Mouse (Mus musculus): ENCODE results near the gene Rnf227. TPM values are rescaled to one million over a fixed set of nuclear protein-coding genes. Genes with fewer than 3 reads are reported as not detected.
"Not testable (repeated sequence)": the region's sequence is repeated elsewhere in the genome, so short reads cannot be mapped to it uniquely, and the experiment has no call there.

Gene Rnf227
- polyA plus RNA-seq (2015; fragmentation: Nextera tagmentation; extraction: Ambion mirVana), result 6.6 and 7.3 TPM in 2 replicates

GRCm38 (mm10) chr11:69340161-69341131 lies at the start of gene Rnf227:
Rnf227 (plus strand) TSS chr11:69340461.
- no peak within 1 kb of the TSS for H3K27ac ChIP-seq
- peak within 1 kb of the TSS; percentile 90 for H3K4me2 ChIP-seq
- peak; percentile 82 for ATAC-seq (replicated peaks; ENCODE audit: insufficient number of reproducible peaks, insufficient read depth, low FRiP score, low read depth)
- peaks cover 14% of the 10 kb centered on the region for H3K36me3 ChIP-seq
- peak within 1 kb of the TSS; percentile 64 for H3K9ac ChIP-seq
- H3K4me1 ChIP-seq (replicated peaks), result peaks cover 15% of the 10 kb centered on the region
- H3K27me3 ChIP-seq, result peaks cover 6% of the 10 kb centered on the region; the same call in 1 of the 2 replicates
- peak within 1 kb of the TSS; percentile 63 for H3K4me3 ChIP-seq
- 2% methylated on average over 99 of the region's 99 CpGs for WGBS
- no peaks in the 10 kb centered on the region for H3K9me3 ChIP-seq (replicated peaks)

DNA sequence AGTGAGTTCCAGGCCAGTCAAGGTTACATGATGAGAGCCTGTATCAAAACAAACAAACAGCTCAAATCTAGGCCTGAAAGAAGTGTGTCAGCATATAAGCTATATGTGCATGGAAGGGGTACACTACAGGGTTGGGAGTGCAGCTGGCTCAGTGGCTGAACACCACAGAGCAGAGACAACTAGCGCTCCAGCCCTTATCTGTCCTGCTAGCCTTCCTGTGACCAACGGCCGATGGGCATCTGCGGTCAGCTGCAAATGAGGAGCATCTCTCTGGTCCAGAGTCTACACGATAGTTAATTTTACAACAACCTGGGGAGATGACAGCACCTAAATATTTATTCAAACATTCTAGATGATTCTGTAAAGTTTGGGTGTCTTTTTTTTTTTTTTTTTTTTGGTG lies 49.1 kb upstream of the Rnf227 start:
- Histone ChIP-seq H3K27ac (no peak overlapping the region), H3K4me1 (replicated peaks) (no peaks in the 10 kb centered on the region), H3K9me3 (replicated peaks) (no peaks in the 10 kb centered on the region), H3K4me3 (no peak overlapping the region), H3K4me2 (no peak overlapping the region), H3K36me3 (no peaks in the 10 kb centered on the region), H3K9ac (no peak overlapping the region), H3K27me3 (no peaks in the 10 kb centered on the region)
- ATAC-seq (replicated peaks; ENCODE audit: insufficient number of reproducible peaks, insufficient read depth, low FRiP score, low read depth), result no peak
- WGBS, result 77% methylated on average over 5 of the region's 5 CpGs

DNA sequence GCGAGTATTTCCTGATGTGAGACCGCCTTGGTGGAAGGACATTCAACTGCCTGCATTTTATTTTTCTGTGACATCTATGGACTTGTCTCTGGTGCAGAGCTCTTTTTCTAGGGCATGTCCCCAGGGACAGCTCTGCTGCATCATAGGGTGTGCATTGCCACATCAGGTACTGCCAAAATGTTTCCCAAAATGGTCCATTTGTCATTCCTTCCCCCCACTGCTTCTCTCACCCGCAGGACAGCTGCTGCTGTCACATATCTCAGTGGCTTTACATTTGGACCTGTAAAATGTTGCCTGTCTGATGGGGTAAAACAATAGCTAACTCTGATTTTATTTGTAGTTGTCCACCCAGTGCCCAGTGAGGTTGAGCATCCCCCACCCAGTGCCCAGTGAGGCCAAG lies 45.0 kb upstream of the Rnf227 start:
- Histone ChIP-seq H3K4me3 (no peak overlapping the region), H3K9me3 (replicated peaks) (no peaks in the 10 kb centered on the region), H3K27me3 (no peaks in the 10 kb centered on the region), H3K9ac (no peak overlapping the region), H3K36me3 (0 out of 2 replicates have a peak, but pooled peaks cover 5% of the 10 kb centered on the region), H3K4me1 (replicated peaks) (no peaks in the 10 kb centered on the region), H3K27ac (no peak overlapping the region), H3K4me2 (no peak overlapping the region)
- WGBS, result 84% methylated on average over 3 of the region's 3 CpGs
- ATAC-seq (replicated peaks; ENCODE audit: insufficient number of reproducible peaks, insufficient read depth, low FRiP score, low read depth), result no peak

- Histone ChIP-seq H3K27me3 (no peaks in the 10 kb centered on the region), H3K9me3 (replicated peaks) (no peaks in the 10 kb centered on the region), H3K4me2 (no peak overlapping the region), H3K27ac (no peak overlapping the region), H3K9ac (no peak overlapping the region), H3K4me1 (replicated peaks) (no peaks in the 10 kb centered on the region), H3K36me3 (peaks cover 13% of the 10 kb centered on the region), H3K4me3 (no peak overlapping the region)
- 70% methylated on average over 2 of the region's 2 CpGs for WGBS
- ATAC-seq (replicated peaks; ENCODE audit: insufficient number of reproducible peaks, insufficient read depth, low FRiP score, low read depth), result no peak
These were observed 42.5 kb upstream of the Rnf227 start for GRCm38 (mm10) chr11:69297799-69298198.

GRCm38 (mm10) chr11:69298231-69298630 lies 42.0 kb upstream of the Rnf227 start:
- WGBS, result 62% methylated on average over 7 of the region's 7 CpGs
- Histone ChIP-seq H3K4me2 (no peak overlapping the region), H3K27ac (no peak overlapping the region), H3K4me3 (no peak overlapping the region), H3K4me1 (replicated peaks) (no peaks in the 10 kb centered on the region), H3K9ac (no peak overlapping the region), H3K9me3 (replicated peaks) (no peaks in the 10 kb centered on the region), H3K27me3 (no peaks in the 10 kb centered on the region), H3K36me3 (peaks cover 16% of the 10 kb centered on the region)
- ATAC-seq (replicated peaks; ENCODE audit: insufficient number of reproducible peaks, insufficient read depth, low FRiP score, low read depth), result no peak

GRCm38 (mm10) chr11:69302817-69303216 lies 37.4 kb upstream of the Rnf227 start:
- no peak for ATAC-seq (replicated peaks; ENCODE audit: insufficient number of reproducible peaks, insufficient read depth, low FRiP score, low read depth)
- H3K4me3 ChIP-seq, result no peak overlapping the region
- no peak overlapping the region for H3K9ac ChIP-seq
- H3K9me3 ChIP-seq (replicated peaks), result no peaks in the 10 kb centered on the region
- H3K4me2 ChIP-seq, result no peak overlapping the region
- peaks cover 40% of the 10 kb centered on the region for H3K36me3 ChIP-seq
- H3K27ac ChIP-seq, result no peak overlapping the region
- 84% methylated on average over 7 of the region's 7 CpGs for WGBS
- no peaks in the 10 kb centered on the region for H3K4me1 ChIP-seq (replicated peaks)
- H3K27me3 ChIP-seq, result no peaks in the 10 kb centered on the region

- Histone ChIP-seq H3K4me1 (replicated peaks) (no peaks in the 10 kb centered on the region), H3K9me3 (replicated peaks) (no peaks in the 10 kb centered on the region), H3K36me3 (peaks cover 58% of the 10 kb centered on the region), H3K27me3 (no peaks in the 10 kb centered on the region), H3K27ac (no peak overlapping the region), H3K9ac (no peak overlapping the region), H3K4me3 (no peak overlapping the region), H3K4me2 (no peak overlapping the region)
- no peak for ATAC-seq (replicated peaks; ENCODE audit: insufficient number of reproducible peaks, insufficient read depth, low FRiP score, low read depth)
- 89% methylated on average over 9 of the region's 9 CpGs for WGBS
These were observed 35.0 kb upstream of the Rnf227 start for GRCm38 (mm10) chr11:69305291-69305690.

DNA sequence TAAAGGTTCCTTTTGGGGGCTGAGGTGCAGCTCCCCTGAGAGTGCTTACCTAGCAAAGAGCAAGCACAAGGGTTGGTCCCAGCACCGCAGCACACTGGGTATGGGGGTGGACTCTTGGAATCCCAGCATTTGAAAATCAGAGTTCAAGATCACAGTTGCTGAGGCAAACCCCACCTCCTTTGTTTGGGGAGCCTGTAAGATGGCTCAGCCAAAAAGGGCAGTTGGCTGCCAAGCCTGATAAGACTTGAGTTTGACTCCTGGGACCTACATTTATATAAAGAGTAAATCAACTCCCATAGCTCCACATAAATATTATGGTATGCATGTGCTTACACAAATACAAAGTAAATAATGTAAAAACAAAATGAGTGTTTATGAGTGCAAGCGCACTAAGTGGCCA lies 34.2 kb upstream of the Rnf227 start:
- H3K27ac ChIP-seq, result no peak overlapping the region
- H3K36me3 ChIP-seq, result peaks cover 65% of the 10 kb centered on the region
- no peak overlapping the region for H3K9ac ChIP-seq
- 91% methylated on average over 2 of the region's 2 CpGs for WGBS
- no peak for ATAC-seq (replicated peaks; ENCODE audit: insufficient number of reproducible peaks, insufficient read depth, low FRiP score, low read depth)
- no peak overlapping the region for H3K4me3 ChIP-seq
- H3K9me3 ChIP-seq (replicated peaks), result no peaks in the 10 kb centered on the region
- H3K27me3 ChIP-seq, result no peaks in the 10 kb centered on the region
- H3K4me2 ChIP-seq, result no peak overlapping the region
- no peaks in the 10 kb centered on the region for H3K4me1 ChIP-seq (replicated peaks)

GRCm38 (mm10) chr11:69311266-69311665 lies 29.0 kb upstream of the Rnf227 start:
- H3K4me1 ChIP-seq (replicated peaks), result no peaks in the 10 kb centered on the region
- no peaks in the 10 kb centered on the region for H3K9me3 ChIP-seq (replicated peaks)
- 64% methylated on average over 7 of the region's 7 CpGs for WGBS
- H3K9ac ChIP-seq, result no peak overlapping the region
- no peak overlapping the region for H3K4me2 ChIP-seq
- no peak overlapping the region for H3K4me3 ChIP-seq
- no peaks in the 10 kb centered on the region for H3K27me3 ChIP-seq
- peaks cover 67% of the 10 kb centered on the region for H3K36me3 ChIP-seq
- no peak overlapping the region for H3K27ac ChIP-seq
- ATAC-seq (replicated peaks; ENCODE audit: insufficient number of reproducible peaks, insufficient read depth, low FRiP score, low read depth), result no peak

DNA sequence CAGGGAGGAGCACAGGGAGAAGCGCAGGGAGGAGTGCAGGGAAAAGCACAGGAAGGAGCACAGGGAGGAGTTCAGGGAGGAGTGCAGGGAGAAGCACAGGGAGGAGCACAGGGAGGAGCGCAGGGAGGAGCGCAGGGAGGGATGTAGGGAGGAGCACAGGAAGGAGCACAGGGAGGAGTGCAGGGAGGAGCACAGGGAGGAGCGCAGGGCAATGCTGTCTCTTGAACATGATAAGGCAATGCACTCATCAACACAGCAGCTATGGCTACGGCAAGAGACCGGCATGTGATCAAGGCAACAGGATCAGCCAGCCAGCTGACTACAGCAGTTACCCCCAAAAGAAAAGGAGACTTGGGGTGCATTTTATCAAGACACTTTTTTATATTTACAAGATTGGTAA lies 23.9 kb upstream of the Rnf227 start:
- Histone ChIP-seq H3K4me1 (replicated peaks) (no peaks in the 10 kb centered on the region), H3K36me3 (peaks cover 48% of the 10 kb centered on the region), H3K9me3 (replicated peaks) (no peaks in the 10 kb centered on the region), H3K4me2 (no peak overlapping the region), H3K27me3 (no peaks in the 10 kb centered on the region), H3K9ac (no peak overlapping the region), H3K27ac (no peak overlapping the region), H3K4me3 (no peak overlapping the region)
- ATAC-seq (replicated peaks; ENCODE audit: insufficient number of reproducible peaks, insufficient read depth, low FRiP score, low read depth), result no peak
- 96% methylated on average over 6 of the region's 6 CpGs for WGBS

DNA sequence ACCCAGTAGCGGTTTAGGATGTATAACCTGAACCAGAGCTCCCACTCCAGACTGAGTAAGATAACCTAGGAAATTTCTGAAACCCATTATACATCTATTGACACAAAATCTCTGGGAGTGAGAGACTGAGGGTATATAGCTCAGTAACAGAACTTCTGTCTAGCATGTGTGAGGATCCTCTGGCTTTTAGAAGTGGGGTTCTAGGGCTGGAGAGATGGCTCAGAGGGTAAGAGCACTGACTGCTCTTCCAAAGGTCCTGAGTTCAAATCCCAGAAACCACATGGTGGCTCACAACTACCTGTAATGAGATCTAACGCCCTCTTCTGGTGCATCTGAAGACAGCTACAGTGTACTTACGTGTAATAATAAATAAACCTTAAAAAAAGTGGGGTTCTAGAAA lies 22.3 kb upstream of the Rnf227 start:
- WGBS, result 82% methylated on average over 3 of the region's 3 CpGs
- H3K36me3 ChIP-seq, result peaks cover 45% of the 10 kb centered on the region
- H3K9me3 ChIP-seq (replicated peaks); H3K4me3 ChIP-seq; H3K9ac ChIP-seq; H3K4me2 ChIP-seq; ATAC-seq (replicated peaks; ENCODE audit: insufficient number of reproducible peaks, insufficient read depth, low FRiP score, low read depth); H3K27me3 ChIP-seq; H3K27ac ChIP-seq: not testable (repeated sequence)
- peaks cover 12% of the 10 kb centered on the region for H3K4me1 ChIP-seq (replicated peaks)

- Histone ChIP-seq H3K4me1 (replicated peaks) (peaks cover 36% of the 10 kb centered on the region), H3K4me2 (peak overlapping the region; percentile 72; the same call in 1 of the 2 replicates), H3K36me3 (peaks cover 25% of the 10 kb centered on the region), H3K27me3 (peaks cover 2% of the 10 kb centered on the region), H3K4me3 (no peak overlapping the region), H3K9me3 (replicated peaks) (no peaks in the 10 kb centered on the region), H3K27ac (no peak overlapping the region), H3K9ac (0 out of 2 replicates have a peak overlapping the region, but pooled peaks have one; percentile 9)
- WGBS, result 95% methylated on average over 6 of the region's 6 CpGs
- no peak for ATAC-seq (replicated peaks; ENCODE audit: insufficient number of reproducible peaks, insufficient read depth, low FRiP score, low read depth)
These were observed 18.7 kb upstream of the Rnf227 start for GRCm38 (mm10) chr11:69321580-69321979.

All from heart, embryonic 15.5 days (tissue).